Mouse (Mus musculus): Measurements from ENCODE around the gene Kcnh8. TPM values are rescaled to one million over a fixed set of nuclear protein-coding genes. Genes with fewer than 3 reads are reported as not detected.

Gene Kcnh8
- polyA plus RNA-seq (2017; shearing (Covaris generic)) = under 1 TPM in 1 of 2 experiments, not detected in 1; 0.13 TPM

- no peak for ATAC-seq
Observed at GRCm38 (mm10) chr17:52602093-52602780, at the start of gene Kcnh8. Gene Kcnh8 (plus strand): TSS chr17:52602709.

- ATAC-seq = peak; percentile 89
Observed at GRCm38 (mm10) chr17:52559961-52560720, 42.4 kb upstream of the Kcnh8 start.

DNA sequence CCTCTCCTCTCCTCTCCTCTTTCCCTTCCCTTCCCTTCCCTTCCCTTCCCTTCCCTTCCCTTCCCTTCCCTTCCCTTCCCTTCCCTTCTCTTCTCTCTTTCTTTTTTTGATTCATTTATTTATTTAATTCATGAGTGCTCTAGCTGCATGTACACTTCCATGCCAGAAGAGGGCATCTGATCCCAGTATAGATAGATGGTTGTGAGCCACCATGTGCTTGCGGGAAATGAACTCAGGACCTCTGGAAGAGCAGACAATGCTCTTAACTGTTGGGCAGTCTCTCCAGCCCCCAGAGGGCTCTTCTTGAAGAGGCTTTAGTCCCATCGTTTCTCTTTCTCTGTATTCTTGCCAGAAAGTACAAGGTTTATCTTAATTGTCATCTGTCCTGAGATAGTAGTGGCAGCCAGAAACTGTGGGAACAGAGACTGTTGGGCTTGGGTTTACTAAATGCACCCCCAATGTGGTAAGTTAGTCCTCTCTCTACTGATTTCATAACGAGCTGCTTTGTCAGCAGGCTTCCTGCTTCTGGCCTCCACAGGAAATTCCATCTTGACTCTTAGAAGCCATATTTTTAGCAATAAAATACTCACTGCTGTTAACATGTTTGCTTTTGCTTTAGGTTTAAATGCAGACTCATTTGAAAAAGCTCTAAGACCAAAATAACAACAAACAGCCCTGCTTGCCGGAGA lies 36.9 kb upstream of the Kcnh8 start:
- ATAC-seq = no peak

GRCm38 (mm10) chr17:52569584-52570270 lies 32.8 kb upstream of the Kcnh8 start:
- no peak for ATAC-seq

DNA sequence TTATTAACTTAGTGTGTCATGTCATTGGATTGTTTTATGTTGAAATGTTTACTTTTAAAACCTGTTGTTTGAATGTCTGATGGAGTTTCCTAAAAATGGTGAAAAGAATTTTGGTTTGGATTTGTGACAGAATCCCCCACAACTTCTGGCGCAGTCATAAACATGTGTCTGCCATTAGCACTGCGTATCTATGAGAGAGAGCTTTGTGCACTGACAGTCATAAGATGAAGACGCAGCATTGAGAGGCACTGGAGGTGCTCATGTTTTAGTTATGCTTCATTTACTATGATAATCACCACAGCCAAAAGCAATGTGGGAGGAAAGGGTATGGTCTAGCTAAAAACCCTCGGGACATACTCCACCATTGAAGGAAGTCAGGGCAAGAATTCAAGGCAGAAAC lies 30.3 kb upstream of the Kcnh8 start:
- no peak for ATAC-seq

GRCm38 (mm10) chr17:52591503-52592194 lies 10.9 kb upstream of the Kcnh8 start:
- peak; percentile 75 for ATAC-seq

- no peak for ATAC-seq
Observed at GRCm38 (mm10) chr17:52599141-52599540, 3.4 kb upstream of the Kcnh8 start.

DNA sequence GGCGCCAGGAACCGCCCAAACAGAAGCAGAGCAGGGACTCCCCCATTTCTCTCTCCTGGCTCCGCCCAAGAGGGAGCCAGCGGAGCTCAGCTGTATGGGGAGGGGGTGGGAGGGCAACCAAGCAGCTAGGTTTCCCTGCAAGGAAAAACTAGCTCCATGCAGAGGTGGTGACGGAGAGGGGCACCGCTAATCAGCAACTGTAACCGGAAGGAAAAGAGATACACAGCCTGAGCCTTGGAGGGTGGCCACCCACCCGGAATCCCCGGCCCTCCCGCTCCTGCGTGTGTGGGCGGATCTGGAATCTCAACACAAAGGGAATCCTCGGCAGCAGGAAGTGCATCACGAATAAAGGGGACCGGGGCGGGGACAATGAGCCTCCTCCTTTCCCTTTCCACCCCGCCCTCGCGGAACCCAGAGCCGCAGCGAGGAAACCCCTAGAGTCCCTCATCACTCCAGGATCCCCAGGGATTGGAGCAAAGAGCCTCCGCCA lies 1.6 kb upstream of the Kcnh8 start:
- ATAC-seq = peak; percentile 70

GRCm38 (mm10) chr17:52602781-52603170 lies 267 bp downstream of the Kcnh8 start:
- no peak for ATAC-seq

DNA sequence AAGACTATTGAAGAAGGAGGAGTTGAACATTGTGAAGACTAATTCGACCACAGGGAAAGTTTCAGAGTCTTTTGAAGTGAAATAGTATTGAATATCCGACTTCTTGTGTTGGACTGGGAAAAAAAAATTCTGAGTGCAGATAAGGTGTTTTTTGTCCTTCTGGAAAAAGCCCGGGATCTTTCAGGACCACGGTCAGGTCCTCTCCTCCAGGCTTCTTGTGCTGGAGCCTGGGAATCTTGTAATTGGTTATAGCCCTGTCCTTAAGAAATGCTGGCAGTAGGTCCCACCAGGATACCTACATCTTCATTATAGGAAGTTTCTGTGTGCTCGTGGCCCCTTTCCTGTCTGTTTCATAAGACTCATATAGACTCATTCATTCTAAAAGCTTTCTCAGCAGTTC lies 902 bp downstream of the Kcnh8 start:
- ATAC-seq = no peak

- no peak for ATAC-seq
Observed at GRCm38 (mm10) chr17:52611382-52611781, 8.9 kb downstream of the Kcnh8 start.

DNA sequence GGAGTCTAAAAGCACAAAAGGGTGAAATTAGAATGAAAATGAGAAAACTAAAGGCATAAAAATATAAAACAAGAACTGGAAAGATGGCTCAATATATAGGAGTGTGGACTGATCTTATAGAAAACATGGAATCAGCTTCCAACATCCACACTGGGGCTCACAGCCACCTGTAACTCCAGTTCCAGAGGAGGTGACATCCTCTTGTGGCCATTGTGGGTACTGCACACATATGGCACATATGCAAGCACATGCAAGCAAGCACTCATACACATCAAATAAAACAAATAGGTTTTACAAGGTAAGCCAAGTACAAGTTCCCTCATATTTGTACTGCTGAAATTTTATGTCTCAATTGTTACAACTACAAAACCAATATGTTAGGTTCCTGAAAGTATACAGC lies 46.7 kb downstream of the Kcnh8 start:
- ATAC-seq = no peak

DNA sequence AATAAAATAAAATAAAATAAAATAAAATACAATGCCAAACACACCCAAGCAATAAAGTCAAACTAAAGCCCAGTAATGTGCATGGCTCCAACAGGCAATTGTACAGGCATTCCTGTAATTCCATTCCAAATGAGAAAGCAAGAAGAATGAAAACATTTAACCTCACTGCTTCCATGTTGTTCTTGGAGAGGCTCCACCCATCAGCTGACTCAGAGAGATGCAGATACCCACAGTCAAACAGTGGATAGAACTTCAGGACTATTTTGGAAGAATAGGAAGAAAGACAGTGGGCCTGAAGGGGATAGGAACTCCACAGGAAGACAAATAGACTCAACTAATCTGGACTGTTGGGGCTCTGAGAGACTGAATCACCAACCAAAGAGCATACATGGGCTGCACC lies 89.5 kb downstream of the Kcnh8 start:
- ATAC-seq = no peak

- ATAC-seq = no peak
Observed at GRCm38 (mm10) chr17:52701944-52702343, 99.4 kb downstream of the Kcnh8 start.

GRCm38 (mm10) chr17:52712319-52712718 lies 109.8 kb downstream of the Kcnh8 start:
- no peak for ATAC-seq

GRCm38 (mm10) chr17:52722214-52722613 lies 119.7 kb downstream of the Kcnh8 start:
- ATAC-seq = no peak

DNA sequence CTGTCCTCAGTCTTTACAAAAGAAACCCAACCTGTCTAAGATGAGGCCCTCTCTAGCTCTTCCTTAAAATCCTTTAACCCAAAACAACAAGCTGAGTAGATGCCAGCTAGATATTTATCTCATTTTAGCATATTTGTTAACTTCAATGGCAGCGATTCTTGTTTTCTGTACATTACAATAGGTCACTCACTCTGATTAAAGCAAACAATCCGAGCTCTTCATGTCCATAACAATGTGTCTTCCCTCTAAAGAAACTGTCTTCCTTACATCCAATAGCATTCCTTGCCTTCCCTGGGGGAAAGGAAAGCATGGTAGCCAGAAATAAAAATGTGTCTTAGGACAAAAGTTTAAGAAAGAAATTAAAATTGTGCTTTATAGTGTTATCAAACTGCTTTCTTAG lies 126.3 kb downstream of the Kcnh8 start:
- ATAC-seq = no peak

GRCm38 (mm10) chr17:52738436-52738835 lies 135.9 kb downstream of the Kcnh8 start:
- no peak for ATAC-seq

DNA sequence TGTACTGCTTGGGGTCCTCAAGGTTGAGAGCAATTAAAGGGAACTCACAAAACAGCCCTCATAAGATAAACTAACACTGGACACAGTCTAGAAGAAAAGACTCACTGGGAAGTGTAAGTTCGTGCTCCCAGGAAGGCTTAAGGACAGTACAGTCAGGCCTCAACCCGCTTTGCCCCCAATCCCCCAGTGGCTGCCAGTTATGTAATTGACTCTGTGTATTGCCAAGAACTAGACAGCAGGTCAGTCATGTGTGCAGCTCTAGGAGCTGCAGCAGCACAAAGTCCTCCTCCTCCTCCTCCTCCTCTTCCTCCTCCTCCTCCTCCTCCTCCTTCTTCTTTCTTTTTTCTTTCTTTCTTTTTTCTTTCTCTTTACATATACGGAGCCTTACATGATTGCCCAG lies 185.6 kb downstream of the Kcnh8 start:
- ATAC-seq = no peak

DNA sequence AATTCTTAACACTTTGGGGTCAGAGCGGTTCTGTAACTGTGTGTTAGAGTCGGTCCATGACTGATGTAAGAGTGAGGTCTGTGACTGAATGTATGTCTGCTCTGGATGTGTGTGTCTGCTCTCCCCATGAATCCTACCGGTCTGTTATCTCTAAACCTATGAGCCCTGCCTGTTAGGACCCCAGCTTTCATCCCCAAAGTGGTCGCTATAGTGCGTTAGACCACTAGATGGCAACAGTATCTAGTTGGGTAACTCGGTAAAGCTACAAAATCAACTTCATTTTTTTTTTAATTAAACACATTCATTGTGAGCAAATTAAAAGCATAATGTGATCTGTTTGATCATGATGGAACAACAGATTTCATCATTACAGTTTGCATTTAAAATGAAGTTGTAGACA lies 202.0 kb downstream of the Kcnh8 start:
- no peak for ATAC-seq

DNA sequence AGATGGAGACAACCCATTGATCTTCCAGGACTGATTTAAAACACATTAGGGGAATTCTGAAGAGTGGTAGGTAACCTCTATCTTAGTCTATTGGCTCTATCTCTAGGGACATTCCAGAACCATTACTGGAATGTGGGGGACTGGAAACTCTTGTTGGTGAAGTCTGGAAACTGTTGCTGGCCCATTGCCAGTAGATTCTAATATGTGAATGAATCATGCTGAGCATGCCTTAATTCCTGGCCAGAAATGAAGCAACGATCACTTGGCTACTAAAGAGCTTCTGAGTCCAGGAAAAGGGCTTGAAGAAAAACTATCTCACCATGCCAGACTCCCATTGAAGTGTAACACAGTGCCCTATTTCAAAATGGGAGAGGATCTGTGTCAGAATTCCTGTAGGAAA lies 208.3 kb downstream of the Kcnh8 start:
- ATAC-seq = no peak

- no peak for ATAC-seq
Observed at GRCm38 (mm10) chr17:52819007-52819406, 216.5 kb downstream of the Kcnh8 start.
